Mouse (Mus musculus) urinary bladder, postnatal 14 days (tissue): ENCODE data around the gene Lrrc72.
A peak's percentile ranks its signal among the peaks of the same experiment; 100 is the strongest.
"Not testable (repeated sequence)": the region's sequence is repeated elsewhere in the genome, so short reads cannot be mapped to it uniquely, and the experiment has no call there.

Experiments
- DNase-seq: peaks from one replicate; pipeline ENCODE4 v3.0.0; 2021; ENCODE audit warnings: low spot score

Lrrc72 gene

GRCm38 (mm10) chr12:36253298-36253697 is at the start of gene Lrrc72:
Gene Lrrc72 (minus strand): TSS chr12:36253398.
- DNase-seq: no peak

GRCm38 (mm10) chr12:36302326-36302725 is 49.1 kb upstream of the Lrrc72 start:
- DNase-seq: no peak

GRCm38 (mm10) chr12:36291346-36291745 is 38.1 kb upstream of the Lrrc72 start:
- DNase-seq: no peak

GRCm38 (mm10) chr12:36290465-36290864 is 37.3 kb upstream of the Lrrc72 start:
- no peak for DNase-seq

GRCm38 (mm10) chr12:36289634-36290033 is 36.4 kb upstream of the Lrrc72 start:
- no peak for DNase-seq

- peak; percentile 7 for DNase-seq
Observed at GRCm38 (mm10) chr12:36274823-36275222, 21.6 kb upstream of the Lrrc72 start.

GRCm38 (mm10) chr12:36267670-36268246 is 14.6 kb upstream of the Lrrc72 start:
- no peak for DNase-seq

- no peak for DNase-seq
Observed at GRCm38 (mm10) chr12:36262116-36262721, 9.0 kb upstream of the Lrrc72 start.

GRCm38 (mm10) chr12:36255413-36255812 is 2.2 kb upstream of the Lrrc72 start:
- peak; percentile 5 for DNase-seq

GRCm38 (mm10) chr12:36241171-36241570 is 12.0 kb downstream of the Lrrc72 start:
- no peak for DNase-seq

GRCm38 (mm10) chr12:36231386-36231785 is 21.8 kb downstream of the Lrrc72 start:
- DNase-seq: no peak

- no peak for DNase-seq
Observed at GRCm38 (mm10) chr12:36224392-36224791, 28.8 kb downstream of the Lrrc72 start.

GRCm38 (mm10) chr12:36216905-36217304 is 36.3 kb downstream of the Lrrc72 start:
- DNase-seq: no peak

- no peak for DNase-seq
Observed at GRCm38 (mm10) chr12:36216230-36216629, 37.0 kb downstream of the Lrrc72 start.

- peak; percentile 32 for DNase-seq
Observed at GRCm38 (mm10) chr12:36215149-36215480, 38.1 kb downstream of the Lrrc72 start.

- no peak for DNase-seq
Observed at GRCm38 (mm10) chr12:36214389-36215148, 38.6 kb downstream of the Lrrc72 start.

- DNase-seq: no peak
Observed at GRCm38 (mm10) chr12:36210096-36210495, 43.1 kb downstream of the Lrrc72 start.

GRCm38 (mm10) chr12:36208456-36208855 is 44.7 kb downstream of the Lrrc72 start:
- DNase-seq: no peak

GRCm38 (mm10) chr12:36207800-36208148 is 45.4 kb downstream of the Lrrc72 start:
- no peak for DNase-seq

- DNase-seq: peak; percentile 33
Observed at GRCm38 (mm10) chr12:36207072-36207799, 46.0 kb downstream of the Lrrc72 start.

- not testable (repeated sequence) for DNase-seq
Observed at GRCm38 (mm10) chr12:36205579-36206119, 47.5 kb downstream of the Lrrc72 start.

GRCm38 (mm10) chr12:36194976-36195375 is 58.2 kb downstream of the Lrrc72 start:
- DNase-seq: no peak
